ENCODE assay signal across 11 mouse cellular contexts in genomic region chr11:4605414-4605813, GRCm38 (mm10). TPM values are rescaled to one million over a fixed set of nuclear protein-coding genes. Genes with fewer than 3 reads are reported as not detected.
A peak's percentile ranks its signal among the peaks of the same experiment; 100 is the strongest.
DNase-seq lines count a peak whose midpoint lies in the region; ATAC-seq and TF ChIP-seq lines count a peak whose summit lies in the region.
"Had no signal": no experiment of that assay in that cellular context is flagged by ENCODE, and none has a peak within 500 bp of the region (broad histone marks: within the 10 kb centered on the region; RNA-seq: fewer than 3 reads in every experiment).

No protein-coding gene starts in this region.

- TF ChIP-seq EP300 in liver, embryonic 14.5 days (IDR thresholded peaks at IDR 0.05; ENCODE audit: low read depth) = no peak

- H3K36me3 ChIP-seq in liver, embryonic 14.5 days (replicated peaks; ENCODE audit: control insufficient read depth, insufficient read depth, low read depth) = no peaks in the 10 kb centered on the region
- H3K36me3 ChIP-seq: limb, embryonic 15.5 days; neural tube, embryonic 13.5 days had no signal

- no peaks in the 10 kb centered on the region; the same call in 1 of the 2 replicates for H3K27me3 ChIP-seq in liver, embryonic 14.5 days (ENCODE audit: control insufficient read depth, insufficient read depth, low read length)
- H3K27me3 ChIP-seq: limb, embryonic 15.5 days; neural tube, embryonic 13.5 days had no signal

- TF ChIP-seq CTCF in liver, embryonic 14.5 days (IDR thresholded peaks at IDR 0.05; ENCODE audit: low read depth) = no peak

- ATAC-seq in liver, embryonic 14.5 days (ENCODE audit: insufficient read depth) = peak; percentile 62; the same call in 1 of the 2 replicates
- ATAC-seq: CD4-positive, CD25-positive, alpha-beta regulatory T cell, adult 4 months had no signal

- no peak overlapping the region for H3K27ac ChIP-seq in liver, embryonic 14.5 days
- H3K27ac ChIP-seq: limb, embryonic 15.5 days had no signal

- peak; percentile 57 to 58 for DNase-seq in heart, adult 18-20 months
- DNase-seq in heart, postnatal 36 days = no peak
- peak; percentile 66 for DNase-seq in 3134 (ENCODE audit: extremely low read depth, insufficient read length, low spot score)
- DNase-seq in c-Kit-positive CD71-positive TER-119-positive erythroid progenitor cells, embryonic 14.5 days (ENCODE audit: low spot score) = peak; percentile 51
- peak in 1 of 3 experiments; percentile 57 for DNase-seq in liver, embryonic 14.5 days (ENCODE audit: low read depth in 3 of 3, low spot score in 3 of 3)
- no peak for DNase-seq in layer of hippocampus, adult 9-11 months
- no peak for DNase-seq in adrenal gland, postnatal 36 days
- DNase-seq in adrenal gland, postnatal 4 days (ENCODE audit: low spot score in 2 of 2) = no peak

- H3K4me3 ChIP-seq in liver, embryonic 14.5 days (ENCODE audit: insufficient read depth in 1 of 2, low read depth in 2 of 2, low read length in 2 of 2) = no peak overlapping the region
- H3K4me3 ChIP-seq: limb, embryonic 15.5 days; neural tube, embryonic 13.5 days had no signal

- no peaks in the 10 kb centered on the region; a peak in 1 of 4 replicates for H3K4me1 ChIP-seq in liver, embryonic 14.5 days (replicated peaks; ENCODE audit: control insufficient read depth in 2 of 2, insufficient read depth in 2 of 2, low read length in 1 of 2)

- 45% methylated on average over 7 of the region's 7 CpGs for WGBS in liver, embryonic 14.5 days (ENCODE audit: insufficient replicate concordance)

- H3K9ac ChIP-seq in liver, embryonic 14.5 days (replicated peaks) = no peak overlapping the region
- H3K9ac ChIP-seq: limb, embryonic 15.5 days; neural tube, embryonic 13.5 days had no signal

- no peak overlapping the region for H3K4me2 ChIP-seq in liver, embryonic 14.5 days (ENCODE audit: low read depth)
- H3K4me2 ChIP-seq: limb, embryonic 15.5 days; neural tube, embryonic 13.5 days had no signal

- no peaks in the 10 kb centered on the region for H3K9me3 ChIP-seq in liver, embryonic 14.5 days (ENCODE audit: control insufficient read depth, low read length)
- H3K9me3 ChIP-seq: limb, embryonic 15.5 days; neural tube, embryonic 13.5 days had no signal

- intact Hi-C loops in heart, postnatal 36 days (cut with DNase I) = no loop called here

RNA-seq across cellular contexts. Expression of gene Mtmr3, which starts 10.8 kb away (rescaled TPM):
- total RNA-seq in heart, adult 18-20 months (2021) = 10 to 100 TPM; 47.4 to 49.0 TPM
- 10 to 100 TPM; 50.4 to 54.4 TPM for total RNA-seq in heart, postnatal 36 days (2021)
- polyA plus RNA-seq in liver, embryonic 14.5 days (2012; rRNA removed) = 18.0 and 20.3 TPM in 2 replicates
- 24.3 and 27.2 TPM in 2 replicates for polyA plus RNA-seq in liver, embryonic 14.5 days (2014; fragmentation: Nextera tagmentation; extraction: Ambion mirVana)
- total RNA-seq in adrenal gland, postnatal 36 days (2021) = 10 to 100 TPM; 55.6 to 64.4 TPM
- total RNA-seq in adrenal gland, postnatal 4 days (2021) = 10 to 100 TPM; 81.9 to 85.2 TPM

RNA-seq across cellular contexts. Expression of gene Gm11032, which starts 14.5 kb away (rescaled TPM):
- not detected for total RNA-seq in heart, adult 18-20 months (2021)
- total RNA-seq in heart, postnatal 36 days (2021) = not detected
- not detected in 2 replicates for polyA plus RNA-seq in liver, embryonic 14.5 days (2012; rRNA removed)
- polyA plus RNA-seq in liver, embryonic 14.5 days (2014; fragmentation: Nextera tagmentation; extraction: Ambion mirVana) = not detected in 2 replicates
- total RNA-seq in adrenal gland, postnatal 36 days (2021) = not detected
- total RNA-seq in adrenal gland, postnatal 4 days (2021) = not detected
- polyA plus RNA-seq: CD4-positive, CD25-positive, alpha-beta regulatory T cell, adult 4 months; limb, embryonic 15.5 days; neural tube, embryonic 13.5 days had no signal

RNA-seq across cellular contexts. Expression of gene Ascc2, which starts 32.1 kb away (rescaled TPM):
- total RNA-seq in heart, adult 18-20 months (2021) = 10 to 100 TPM; 15.0 to 16.1 TPM
- 10 to 100 TPM; 14.9 to 15.3 TPM for total RNA-seq in heart, postnatal 36 days (2021)
- 7.8 and 10.0 TPM in 2 replicates for polyA plus RNA-seq in liver, embryonic 14.5 days (2012; rRNA removed)
- polyA plus RNA-seq in liver, embryonic 14.5 days (2014; fragmentation: Nextera tagmentation; extraction: Ambion mirVana) = 15.0 and 17.3 TPM in 2 replicates
- total RNA-seq in adrenal gland, postnatal 36 days (2021) = 10 to 100 TPM; 46.8 to 47.1 TPM
- total RNA-seq in adrenal gland, postnatal 4 days (2021) = 10 to 100 TPM; 37.9 to 40.1 TPM

Comparison
In these comparisons a context has a peak if more than half of its experiments do, and no peak if none do; other contexts are left out.
1. DNase-seq: peak in heart, adult 18-20 months (2 of 2), 3134 (single experiment) and c-Kit-positive CD71-positive TER-119-positive erythroid progenitor cells, embryonic 14.5 days (single experiment); none in heart, postnatal 36 days (0 of 2), layer of hippocampus, adult 9-11 months (single experiment), adrenal gland, postnatal 36 days (0 of 2) and adrenal gland, postnatal 4 days (0 of 2).